Mouse (Mus musculus) heart, postnatal 0 days (tissue): Measurements from ENCODE around the gene Col6a5. TPM values are rescaled to one million over a fixed set of nuclear protein-coding genes. Genes with fewer than 3 reads are reported as not detected.

ENCODE experiments used
- ATAC-seq: fragments of 200-750 bp; cut with Nextera tagmentation; 2 replicates; pipeline ENCODE4 v1.8.0; 2017; ENCODE audit warnings: low read depth, moderate number of reproducible peaks, moderate library complexity; ENCODE audit not compliant: insufficient read depth
- DNase-seq: peaks from one replicate; pipeline ENCODE4 v3.0.0-alpha.2; 2016; ENCODE audit warnings: low spot score
- H3K27ac ChIP-seq: fragments of 300-500 bp; sonication (generic); 2 replicates; pipeline ENCODE4 v1.5.1; 2014; ENCODE audit warnings: low read depth, mild to moderate bottlenecking
- H3K27me3 ChIP-seq: fragments of 300-500 bp; sonication (generic); 2 replicates; pipeline ENCODE4 v1.6.1; 2014; ENCODE audit warnings: low read length, mixed read lengths; ENCODE audit not compliant: control insufficient read depth, insufficient read depth
- H3K36me3 ChIP-seq: fragments of 300-500 bp; sonication (generic); replicated peaks from 2 replicates; pipeline ENCODE4 v1.6.1; 2014; ENCODE audit warnings: low read length, mixed read lengths; ENCODE audit not compliant: control insufficient read depth, insufficient read depth
- H3K4me1 ChIP-seq: fragments of 300-500 bp; sonication (generic); 2 replicates; pipeline ENCODE4 v1.6.1; 2014; ENCODE audit warnings: antibody characterized with exemption; ENCODE audit not compliant: control insufficient read depth, insufficient read depth
- H3K4me2 ChIP-seq: fragments of 300-500 bp; sonication (generic); 2 replicates; pipeline ENCODE4 v1.6.1; 2014; ENCODE audit warnings: low read depth, mild to moderate bottlenecking, low read length, moderate library complexity
- H3K4me3 ChIP-seq: fragments of 300-500 bp; sonication (generic); 2 replicates; pipeline ENCODE4 v1.5.1; 2014; ENCODE audit warnings: low read depth, low read length
- H3K9ac ChIP-seq: fragments of 300-500 bp; sonication (generic); replicated peaks from 2 replicates; pipeline ENCODE4 v1.6.1; 2014; ENCODE audit warnings: low read depth, low read length, mixed read lengths
- H3K9me3 ChIP-seq: fragments of 300-500 bp; sonication (generic); replicated peaks from 2 replicates; pipeline ENCODE4 v1.6.1; 2016; ENCODE audit warnings: low read length; ENCODE audit not compliant: control insufficient read depth
- CTCF ChIP-seq: IDR thresholded peaks from 2 replicates; pipeline ENCODE4 v1.5.1; 2016; ENCODE audit warnings: antibody characterized with exemption, control low read depth, low read depth
- EP300 ChIP-seq: IDR thresholded peaks from 2 replicates; pipeline ENCODE4 v1.6.1; 2016; ENCODE audit warnings: antibody characterized with exemption, low read depth
- WGBS: fragments of 180-500 bp; shearing (Covaris S2); extraction: QIAGEN DNeasy Blood & Tissue Kit; methylation state at CpG from one replicate; pipeline ENCODE4 v1.1.7; 2014; 5-methylcytosine and 5-hydroxymethylcytosine counted together
- polyA plus RNA-seq: library from polyadenylated mRNA; unstranded; fragments of >200 nt; fragmentation: Nextera tagmentation; extraction: Ambion mirVana; gene quantifications from 2 replicates; pipeline ENCODE4 v1.2.1, GENCODE M21; 2015
- total RNA-seq: library from RNA; depleted of rRNA; stranded (reverse); fragments of >200 nt; gene quantifications from 2 replicates; pipeline ENCODE4 v1.2.3, GENCODE M21; 2014; ENCODE audit warnings: low replicate concordance; rRNA removed

Col6a5 gene
- total RNA-seq (0.23 TPM in 1 of 2 replicates, not detected in the other), polyA plus RNA-seq (0.03 and 0.15 TPM in 2 replicates)

- TF ChIP-seq EP300 = no peak
- no peak for TF ChIP-seq CTCF
These were observed at the start of gene Col6a5 for GRCm38 (mm10) chr9:105960533-105960932. Col6a5 (minus strand) TSS chr9:105960643.

DNA sequence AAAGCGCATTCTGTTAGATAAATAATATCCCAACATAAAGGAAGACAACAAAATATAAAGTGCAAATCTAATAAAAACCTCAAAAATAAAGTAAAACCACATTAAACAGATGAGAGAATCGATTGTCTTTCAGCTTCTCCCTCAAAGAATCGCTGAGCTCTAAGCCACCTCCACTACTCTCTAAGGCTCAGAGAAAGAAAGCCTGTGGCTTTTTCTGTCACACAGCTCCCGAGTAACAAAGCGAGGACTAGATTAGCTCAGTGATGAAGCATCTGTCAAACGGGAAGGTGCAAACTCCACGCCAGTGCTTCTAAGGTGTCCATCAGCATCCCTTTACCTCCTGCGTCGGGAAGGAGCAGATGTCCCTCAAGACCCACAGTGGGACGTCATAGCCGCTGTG lies 37.5 kb upstream of the Col6a5 start:
- Histone ChIP-seq H3K9me3 (no peaks in the 10 kb centered on the region), H3K36me3 (no peaks in the 10 kb centered on the region), H3K4me1 (no peaks in the 10 kb centered on the region), H3K27ac (no peak overlapping the region), H3K9ac (no peak overlapping the region), H3K27me3 (no peaks in the 10 kb centered on the region), H3K4me3 (no peak overlapping the region), H3K4me2 (no peak overlapping the region)
- TF ChIP-seq EP300 = no peak
- TF ChIP-seq CTCF = no peak
- WGBS = 47% methylated on average over 11 of the region's 11 CpGs
- DNase-seq = no peak
- no peak for ATAC-seq

More at GRCm38 (mm10) chr9:105960533-105960932, at the start of gene Col6a5:
- 14% methylated on average over 13 of the region's 13 CpGs for WGBS
- Histone ChIP-seq H3K27ac (no peak within 1 kb of the TSS), H3K4me3 (no peak within 1 kb of the TSS), H3K27me3 (no peaks in the 10 kb centered on the region), H3K4me2 (0 out of 2 replicates have a peak within 1 kb of the TSS, but pooled peaks have one; percentile 1), H3K4me1 (peaks cover 6% of the 10 kb centered on the region; the same call in 1 of the 2 replicates), H3K36me3 (no peaks in the 10 kb centered on the region), H3K9ac (no peak within 1 kb of the TSS), H3K9me3 (no peaks in the 10 kb centered on the region)
- DNase-seq = peak; percentile 15
- ATAC-seq = no peak; the same call in 1 of the 2 replicates

DNA sequence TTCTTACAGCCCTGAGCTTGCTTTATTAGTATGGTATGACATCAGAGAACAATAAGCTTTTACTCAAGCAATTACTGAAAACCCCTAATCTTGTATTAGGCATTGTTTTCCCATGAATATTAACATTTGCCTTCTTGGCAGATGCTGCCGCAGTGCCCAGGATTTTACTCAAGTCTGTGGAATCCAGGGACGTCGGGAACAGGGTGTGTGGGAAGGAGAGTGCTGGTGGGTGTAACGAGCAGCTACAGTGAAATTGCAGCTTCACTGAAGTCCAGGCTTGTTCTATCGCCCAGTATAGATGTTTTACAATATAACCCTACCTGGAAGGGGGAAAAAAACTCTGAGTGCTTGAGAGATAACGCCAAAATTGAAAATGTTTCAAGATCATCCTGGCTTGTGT lies 32.0 kb upstream of the Col6a5 start:
- DNase-seq (no peak), ATAC-seq (no peak)
- Histone ChIP-seq H3K27me3 (no peaks in the 10 kb centered on the region), H3K9ac (no peak overlapping the region), H3K4me1 (no peaks in the 10 kb centered on the region), H3K4me3 (no peak overlapping the region), H3K36me3 (no peaks in the 10 kb centered on the region), H3K4me2 (no peak overlapping the region), H3K9me3 (no peaks in the 10 kb centered on the region), H3K27ac (no peak overlapping the region)
- TF ChIP-seq CTCF (no peak), EP300 (no peak)
- 61% methylated on average over 6 of the region's 6 CpGs for WGBS

GRCm38 (mm10) chr9:105990099-105990498 lies 29.7 kb upstream of the Col6a5 start:
- H3K36me3 ChIP-seq = no peaks in the 10 kb centered on the region
- H3K9ac ChIP-seq = no peak overlapping the region
- no peaks in the 10 kb centered on the region for H3K27me3 ChIP-seq
- DNase-seq (no peak), ATAC-seq (no peak)
- TF ChIP-seq CTCF (no peak), EP300 (no peak)
- H3K4me3 ChIP-seq = no peak overlapping the region
- WGBS = 67% methylated on average over 6 of the region's 6 CpGs
- no peak overlapping the region for H3K27ac ChIP-seq
- no peaks in the 10 kb centered on the region for H3K4me1 ChIP-seq
- H3K9me3 ChIP-seq = no peaks in the 10 kb centered on the region
- H3K4me2 ChIP-seq = no peak overlapping the region

GRCm38 (mm10) chr9:105989468-105989867 lies 29.0 kb upstream of the Col6a5 start:
- no peak overlapping the region for H3K4me2 ChIP-seq
- no peaks in the 10 kb centered on the region for H3K36me3 ChIP-seq
- ATAC-seq (no peak), DNase-seq (no peak)
- H3K4me1 ChIP-seq = no peaks in the 10 kb centered on the region
- no peak overlapping the region for H3K4me3 ChIP-seq
- H3K27ac ChIP-seq = no peak overlapping the region
- no peaks in the 10 kb centered on the region for H3K27me3 ChIP-seq
- TF ChIP-seq EP300 (no peak), CTCF (no peak)
- no peak overlapping the region for H3K9ac ChIP-seq
- WGBS = 81% methylated on average over 6 of the region's 6 CpGs
- no peaks in the 10 kb centered on the region for H3K9me3 ChIP-seq

GRCm38 (mm10) chr9:105988096-105988495 lies 27.7 kb upstream of the Col6a5 start:
- Histone ChIP-seq H3K4me1 (no peaks in the 10 kb centered on the region), H3K36me3 (no peaks in the 10 kb centered on the region), H3K27me3 (no peaks in the 10 kb centered on the region), H3K4me3 (no peak overlapping the region), H3K9ac (no peak overlapping the region), H3K27ac (no peak overlapping the region), H3K4me2 (no peak overlapping the region), H3K9me3 (no peaks in the 10 kb centered on the region)
- DNase-seq (peak; percentile 16), ATAC-seq (no peak)
- WGBS = 50% methylated on average over 8 of the region's 8 CpGs
- no peak for TF ChIP-seq EP300
- TF ChIP-seq CTCF = peak; percentile 63
